Mouse (Mus musculus) lung, embryonic 14.5 days (tissue): ENCODE data around the gene Atp5g2. TPM values are rescaled to one million over a fixed set of nuclear protein-coding genes. Genes with fewer than 3 reads are reported as not detected.

Source experiments
- ATAC-seq: fragments of 200-750 bp; cut with Nextera tagmentation; 2 replicates; pipeline ENCODE4 v1.8.0; 2017; ENCODE audit warnings: mild to moderate bottlenecking, moderate TSS enrichment, moderate library complexity; ENCODE audit not compliant: insufficient read depth
- DNase-seq: peaks from one replicate; pipeline ENCODE4 v3.0.0-alpha.2; 2015
- H3K27ac ChIP-seq: fragments of 300-500 bp; sonication (generic); 2 replicates; pipeline ENCODE4 v1.5.1; 2014; ENCODE audit warnings: low read depth, mild to moderate bottlenecking, moderate library complexity
- H3K27me3 ChIP-seq: fragments of 300-500 bp; sonication (generic); 2 replicates; pipeline ENCODE4 v1.6.1; 2014; ENCODE audit warnings: low read length, control low read depth; ENCODE audit not compliant: insufficient read depth
- H3K36me3 ChIP-seq: fragments of 300-500 bp; sonication (generic); 2 replicates; pipeline ENCODE4 v1.6.1; 2014; ENCODE audit warnings: control low read depth; ENCODE audit not compliant: insufficient read depth
- H3K4me1 ChIP-seq: fragments of 300-500 bp; sonication (generic); 2 replicates; pipeline ENCODE4 v1.6.1; 2014; ENCODE audit warnings: antibody characterized with exemption, control low read depth; ENCODE audit not compliant: insufficient read depth
- H3K4me2 ChIP-seq: fragments of 300-500 bp; sonication (generic); 2 replicates; pipeline ENCODE4 v1.6.1; 2014; ENCODE audit warnings: mild to moderate bottlenecking
- H3K4me3 ChIP-seq: fragments of 300-500 bp; sonication (generic); 2 replicates; pipeline ENCODE4 v1.5.1; 2014; ENCODE audit warnings: low read depth, low read length
- H3K9ac ChIP-seq: fragments of 300-500 bp; sonication (generic); 2 replicates; pipeline ENCODE4 v1.6.1; 2014
- H3K9me3 ChIP-seq: fragments of 300-500 bp; sonication (generic); 2 replicates; pipeline ENCODE4 v1.6.1; 2016; ENCODE audit warnings: low read depth, low read length, control low read depth
- CTCF ChIP-seq: IDR thresholded peaks from 2 replicates; pipeline ENCODE4 v1.5.1; 2016; ENCODE audit warnings: antibody characterized with exemption, low read depth
- WGBS: fragments of 180-500 bp; shearing (Covaris S2); extraction: QIAGEN DNeasy Blood & Tissue Kit; methylation state at CpG from one replicate; pipeline ENCODE4 v1.1.7; 2014; 5-methylcytosine and 5-hydroxymethylcytosine counted together
- polyA plus RNA-seq: library from polyadenylated mRNA; unstranded; fragments of >200 nt; fragmentation: Nextera tagmentation; extraction: Ambion mirVana; gene quantifications from 2 replicates; pipeline ENCODE4 v1.2.1, GENCODE M21; 2014

Gene Atp5g2
- polyA plus RNA-seq, 1 experiment from 2014 or later = 94.8 TPM

DNA sequence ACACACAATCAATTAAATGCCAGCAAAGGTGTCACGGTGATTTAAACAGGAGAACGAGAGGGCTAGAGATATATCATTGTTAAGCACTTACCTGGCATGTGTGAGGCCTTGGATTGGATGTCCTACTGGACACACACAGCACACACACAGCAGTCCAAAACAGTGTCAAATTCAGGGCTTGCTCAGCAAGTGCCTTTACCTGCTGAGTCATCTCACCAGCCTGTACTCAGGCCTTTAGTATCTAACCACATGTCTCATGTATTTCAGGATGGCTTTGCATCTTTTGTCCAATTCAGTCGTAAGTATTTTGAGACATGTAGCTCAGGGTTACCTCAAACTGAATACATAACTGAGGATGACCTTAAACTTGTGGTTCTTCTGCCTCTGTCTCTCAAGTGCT lies 21.0 kb downstream of the Atp5g2 start:
- WGBS = 54% methylated on average over 3 of the region's 3 CpGs
- Histone ChIP-seq H3K27me3 (no peaks in the 10 kb centered on the region), H3K9ac (no peak overlapping the region), H3K4me3 (no peak overlapping the region), H3K4me1 (peaks cover 3% of the 10 kb centered on the region), H3K4me2 (no peak overlapping the region), H3K27ac (no peak overlapping the region), H3K9me3 (no peaks in the 10 kb centered on the region), H3K36me3 (no peaks in the 10 kb centered on the region)
- ATAC-seq (no peak), DNase-seq (no peak)
- no peak for TF ChIP-seq CTCF

DNA sequence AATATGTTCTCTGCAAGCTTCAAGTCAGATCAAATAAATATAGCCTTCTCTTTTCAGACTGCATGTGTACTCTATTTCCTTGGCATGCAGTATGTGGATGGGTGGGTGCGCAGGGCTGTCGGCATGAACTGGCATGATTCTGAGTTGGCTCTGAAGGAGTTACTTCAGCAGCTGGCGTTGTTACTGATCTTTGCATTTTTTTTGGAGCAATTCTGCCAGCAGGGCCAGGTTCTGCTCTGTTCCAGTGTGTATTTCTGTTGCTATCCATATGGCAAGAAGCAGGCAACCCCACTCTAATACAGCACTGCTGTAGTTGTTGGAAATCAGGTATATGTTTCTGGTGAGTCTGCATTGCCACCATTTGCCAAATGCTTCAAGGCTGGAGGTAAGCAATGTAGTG lies 36.3 kb downstream of the Atp5g2 start:
- Histone ChIP-seq H3K4me2 (no peak overlapping the region), H3K27ac (no peak overlapping the region), H3K36me3 (no peaks in the 10 kb centered on the region), H3K27me3 (no peaks in the 10 kb centered on the region), H3K9ac (no peak overlapping the region), H3K4me1 (no peaks in the 10 kb centered on the region), H3K9me3 (no peaks in the 10 kb centered on the region), H3K4me3 (no peak overlapping the region)
- no peak for DNase-seq
- no peak for TF ChIP-seq CTCF
- WGBS = 75% methylated on average over 3 of the region's 3 CpGs
- no peak for ATAC-seq

DNA sequence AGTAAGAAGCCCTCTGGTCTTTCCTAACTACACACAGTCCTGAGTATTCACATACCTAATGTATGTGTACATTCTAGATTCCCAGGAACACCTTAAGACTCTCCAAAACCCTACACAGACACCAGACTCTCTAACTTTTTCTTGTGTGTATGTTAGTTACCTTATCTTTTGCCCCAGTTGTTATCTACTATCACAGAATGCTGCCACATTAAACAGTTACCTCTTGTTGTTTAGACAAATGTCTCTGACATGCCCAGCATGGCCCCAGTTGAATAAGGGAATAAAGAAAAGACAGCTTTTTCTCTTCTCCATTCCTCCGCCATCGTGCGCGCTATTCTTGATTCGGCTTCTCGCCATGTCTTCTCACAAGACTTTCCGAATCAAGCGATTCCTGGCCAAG lies 37.5 kb downstream of the Atp5g2 start:
- no peak overlapping the region for H3K27ac ChIP-seq
- WGBS = 86% methylated on average over 8 of the region's 8 CpGs
- H3K27me3 ChIP-seq = no peaks in the 10 kb centered on the region
- H3K9me3 ChIP-seq = no peaks in the 10 kb centered on the region
- no peak overlapping the region for H3K4me2 ChIP-seq
- DNase-seq (no peak), ATAC-seq (no peak)
- H3K4me3 ChIP-seq = no peak overlapping the region
- no peaks in the 10 kb centered on the region for H3K36me3 ChIP-seq
- TF ChIP-seq CTCF = no peak
- no peaks in the 10 kb centered on the region for H3K4me1 ChIP-seq
- H3K9ac ChIP-seq = no peak overlapping the region

DNA sequence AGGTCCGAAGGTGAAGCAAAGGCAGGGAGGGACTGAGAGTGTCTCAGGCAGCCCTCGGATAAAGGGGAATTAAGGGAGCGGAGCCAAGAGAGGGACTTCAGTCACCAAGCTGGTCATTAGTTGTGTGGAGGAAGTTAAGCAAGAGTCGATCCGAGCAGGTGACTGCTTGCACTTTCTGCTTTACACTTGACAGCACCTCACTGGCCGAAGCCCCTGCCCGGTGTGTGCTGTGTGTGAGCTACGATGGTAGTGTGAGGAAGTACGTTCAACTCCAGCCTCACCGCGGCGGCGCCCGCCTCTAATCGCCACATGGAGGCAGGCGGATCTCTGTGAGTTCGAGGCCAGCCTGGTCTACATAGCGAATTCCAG lies 46.5 kb downstream of the Atp5g2 start:
- Histone ChIP-seq H3K9ac (peak overlapping the region; percentile 80), H3K9me3 (no peaks in the 10 kb centered on the region), H3K27me3 (no peaks in the 10 kb centered on the region), H3K4me3 (peak overlapping the region; percentile 65), H3K4me2 (peak overlapping the region; percentile 61), H3K27ac (peak overlapping the region; percentile 99), H3K4me1 (peaks cover 13% of the 10 kb centered on the region), H3K36me3 (0 out of 2 replicates have a peak, but pooled peaks cover 2% of the 10 kb centered on the region)
- WGBS = 0% methylated on average over 18 of the region's 18 CpGs
- DNase-seq (no peak), ATAC-seq (peak; percentile 29)
- no peak for TF ChIP-seq CTCF

DNA sequence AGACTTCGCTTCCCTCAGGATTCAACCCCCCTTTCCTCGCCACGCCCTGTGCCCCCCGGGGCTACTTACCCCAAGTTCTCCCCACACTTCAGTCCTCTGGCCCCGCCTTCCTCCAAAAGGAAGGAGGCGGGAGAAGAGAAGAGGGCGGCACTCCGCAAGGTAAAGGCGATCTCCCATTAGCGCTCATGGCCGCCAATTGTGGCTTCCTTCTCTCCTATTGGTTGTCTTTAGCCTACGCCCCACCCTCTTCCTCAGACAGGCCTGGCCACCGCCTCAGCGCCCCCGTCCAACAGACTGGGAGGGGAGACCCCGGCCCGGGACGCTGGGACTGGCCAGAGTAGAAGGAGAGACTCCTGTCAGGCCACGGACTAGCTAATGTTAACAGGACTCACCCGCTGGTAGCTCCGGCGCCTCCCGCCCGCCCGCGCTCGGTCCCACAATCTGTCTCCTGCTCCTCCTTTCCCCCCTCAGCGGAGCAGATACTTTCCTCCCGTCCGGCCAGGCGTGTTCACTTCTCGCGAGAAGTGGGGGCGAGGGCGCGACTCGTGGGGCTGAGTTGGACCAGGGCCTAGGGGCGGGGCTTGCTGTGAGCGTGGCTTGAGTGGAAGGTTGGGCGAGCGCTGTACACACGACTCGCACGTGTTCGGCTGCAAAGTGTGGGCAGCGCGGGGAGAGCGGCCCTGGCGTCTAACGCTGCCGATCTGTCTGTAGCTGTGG lies 47.0 kb downstream of the Atp5g2 start, which contains the start of the genes Gm28047 and Atf7:
TSS of gene Gm28047 (minus strand) at position 98 of the 717 bp plus-strand sequence.
TSS of gene Atf7 (minus strand) at position 495 of the 717 bp plus-strand sequence.
- WGBS = under 1% methylated on average over 51 of the region's 51 CpGs
- H3K4me2 ChIP-seq = peak within 1 kb of the TSS; percentile 61

DNA sequence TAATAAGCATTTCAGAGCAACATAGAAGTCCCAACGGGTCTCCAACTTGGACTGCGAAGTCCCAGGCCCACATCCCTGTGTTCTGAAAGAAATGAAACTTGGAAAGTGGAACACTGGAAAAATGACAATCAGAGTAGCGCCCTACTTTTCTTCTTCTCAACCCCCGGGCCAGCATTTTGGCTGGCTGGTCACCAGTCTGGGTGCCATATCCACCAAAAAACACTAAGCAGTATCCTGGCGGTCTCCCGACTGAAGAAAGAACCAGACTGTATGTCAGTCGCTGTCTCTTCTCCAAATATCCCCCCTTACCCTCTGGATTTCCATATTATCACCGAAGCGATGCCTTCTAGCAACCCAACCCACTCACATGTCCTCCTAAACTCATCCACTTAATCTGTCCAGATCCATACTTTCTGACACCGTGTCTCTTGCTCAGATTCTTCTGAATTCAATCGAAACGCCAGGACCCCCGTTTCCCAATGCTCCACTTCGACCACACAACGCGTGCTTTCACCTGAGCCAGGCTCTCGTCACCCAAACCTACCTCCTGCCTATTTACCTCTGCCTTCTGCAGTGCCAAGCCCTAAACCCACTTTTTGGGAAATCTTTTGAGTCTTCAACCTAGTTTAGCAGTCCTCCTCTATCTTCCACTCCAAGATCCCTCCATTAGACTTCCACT lies 47.7 kb downstream of the Atp5g2 start:
- no peak for TF ChIP-seq CTCF
- DNase-seq (peak; percentile 41), ATAC-seq (no peak; the same call in 1 of the 2 replicates)
- peak overlapping the region; percentile 65 for H3K4me3 ChIP-seq
- H3K4me2 ChIP-seq = peak overlapping the region; percentile 61
- no peaks in the 10 kb centered on the region for H3K27me3 ChIP-seq
- 3% methylated on average over 17 of the region's 17 CpGs for WGBS
- peaks cover 13% of the 10 kb centered on the region for H3K4me1 ChIP-seq
- peak overlapping the region; percentile 99 for H3K27ac ChIP-seq
- no peaks in the 10 kb centered on the region for H3K9me3 ChIP-seq
- H3K9ac ChIP-seq = peak overlapping the region; percentile 80
- H3K36me3 ChIP-seq = 0 out of 2 replicates have a peak, but pooled peaks cover 5% of the 10 kb centered on the region

More for the DNA sequence above, 47.0 kb downstream of the Atp5g2 start, which contains the start of the genes Gm28047 and Atf7:
- H3K9me3 ChIP-seq = no peaks in the 10 kb centered on the region
- H3K36me3 ChIP-seq = 0 out of 2 replicates have a peak, but pooled peaks cover 3% of the 10 kb centered on the region
- no peak for TF ChIP-seq CTCF
- H3K4me1 ChIP-seq = peaks cover 13% of the 10 kb centered on the region
- peak within 1 kb of the TSS; percentile 65 for H3K4me3 ChIP-seq
- H3K27me3 ChIP-seq = no peaks in the 10 kb centered on the region
- H3K9ac ChIP-seq = peak within 1 kb of the TSS; percentile 80
- ATAC-seq (peak; percentile 99), DNase-seq (peak; percentile 100)
- H3K27ac ChIP-seq = peak within 1 kb of the TSS; percentile 99

DNA sequence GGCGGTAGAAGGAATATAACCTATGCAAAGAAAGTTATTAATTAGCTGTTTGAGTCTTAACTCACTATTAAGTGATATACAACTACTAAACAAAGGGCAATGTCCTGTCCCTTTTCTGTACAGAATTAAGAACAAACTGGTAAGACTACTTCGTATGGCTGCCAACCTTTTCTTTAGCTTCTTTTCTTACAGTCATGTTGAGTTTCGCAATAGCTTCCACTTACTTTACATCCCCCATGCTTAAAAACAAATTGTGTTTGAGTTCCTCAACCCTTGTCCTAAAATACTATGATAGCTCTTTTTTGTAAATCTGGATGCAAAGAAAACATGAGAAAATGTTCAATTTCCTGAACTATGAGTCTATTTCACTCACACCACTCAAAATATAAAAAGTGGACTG lies 49.0 kb downstream of the Atp5g2 start:
- Histone ChIP-seq H3K9me3 (no peaks in the 10 kb centered on the region), H3K4me2 (peak overlapping the region; percentile 61), H3K27ac (no peak overlapping the region), H3K9ac (peak overlapping the region; percentile 9; the same call in 1 of the 2 replicates), H3K4me1 (peaks cover 13% of the 10 kb centered on the region), H3K27me3 (no peaks in the 10 kb centered on the region), H3K4me3 (peak overlapping the region; percentile 65), H3K36me3 (0 out of 2 replicates have a peak, but pooled peaks cover 5% of the 10 kb centered on the region)
- ATAC-seq (no peak), DNase-seq (peak; percentile 19)
- 73% methylated on average over 3 of the region's 3 CpGs for WGBS
- TF ChIP-seq CTCF = no peak
